Mouse (Mus musculus): ENCODE results near the gene Ergic1.

Ergic1 gene

GRCm38 (mm10) chr17:26633926-26634325, 72.6 kb downstream of the Ergic1 start:
- no peak for DNase-seq

- no peak for DNase-seq
Observed at GRCm38 (mm10) chr17:26634539-26634938, 73.2 kb downstream of the Ergic1 start.

- DNase-seq, result no peak
Observed at GRCm38 (mm10) chr17:26635951-26636350, 74.7 kb downstream of the Ergic1 start.

GRCm38 (mm10) chr17:26637851-26638250, 76.6 kb downstream of the Ergic1 start:
- DNase-seq, result peak; percentile 48

- DNase-seq, result peak; percentile 78
Observed at GRCm38 (mm10) chr17:26638655-26639054, 77.4 kb downstream of the Ergic1 start.

GRCm38 (mm10) chr17:26639791-26640190, 78.5 kb downstream of the Ergic1 start:
- no peak for DNase-seq

GRCm38 (mm10) chr17:26640286-26640740, 79.0 kb downstream of the Ergic1 start:
- no peak for DNase-seq

- DNase-seq, result no peak
Observed at GRCm38 (mm10) chr17:26643456-26643855, 82.2 kb downstream of the Ergic1 start.

- no peak for DNase-seq
Observed at GRCm38 (mm10) chr17:26643993-26644392, 82.7 kb downstream of the Ergic1 start.

GRCm38 (mm10) chr17:26644509-26645410, 83.5 kb downstream of the Ergic1 start:
- no peak for DNase-seq

GRCm38 (mm10) chr17:26645411-26645854, 84.1 kb downstream of the Ergic1 start:
- no peak for DNase-seq

GRCm38 (mm10) chr17:26647283-26647682, 86.0 kb downstream of the Ergic1 start:
- DNase-seq, result no peak

- DNase-seq, result no peak
Observed at GRCm38 (mm10) chr17:26649565-26649964, 88.3 kb downstream of the Ergic1 start.

- no peak for DNase-seq
Observed at GRCm38 (mm10) chr17:26650451-26651363, 89.4 kb downstream of the Ergic1 start.

GRCm38 (mm10) chr17:26658854-26659572, 97.7 kb downstream of the Ergic1 start:
- no peak for DNase-seq

GRCm38 (mm10) chr17:26659573-26659915, 98.3 kb downstream of the Ergic1 start:
- no peak for DNase-seq

GRCm38 (mm10) chr17:26660192-26660912, 99.1 kb downstream of the Ergic1 start:
- DNase-seq, result peak; percentile 77

- DNase-seq, result no peak
Observed at GRCm38 (mm10) chr17:26662204-26662603, 100.9 kb downstream of the Ergic1 start.

GRCm38 (mm10) chr17:26662978-26663683, 101.8 kb downstream of the Ergic1 start, which contains the start of gene Atp6v0e:
Atp6v0e (plus strand) TSS chr17:26663231.
- peak; percentile 96 for DNase-seq

GRCm38 (mm10) chr17:26665600-26665999, 104.3 kb downstream of the Ergic1 start:
- no peak for DNase-seq

- DNase-seq, result no peak
Observed at GRCm38 (mm10) chr17:26671268-26671667, 110.0 kb downstream of the Ergic1 start.

Data from liver (tissue).